13 mouse cellular contexts compared by ENCODE assay signal in the genomic region with DNA sequence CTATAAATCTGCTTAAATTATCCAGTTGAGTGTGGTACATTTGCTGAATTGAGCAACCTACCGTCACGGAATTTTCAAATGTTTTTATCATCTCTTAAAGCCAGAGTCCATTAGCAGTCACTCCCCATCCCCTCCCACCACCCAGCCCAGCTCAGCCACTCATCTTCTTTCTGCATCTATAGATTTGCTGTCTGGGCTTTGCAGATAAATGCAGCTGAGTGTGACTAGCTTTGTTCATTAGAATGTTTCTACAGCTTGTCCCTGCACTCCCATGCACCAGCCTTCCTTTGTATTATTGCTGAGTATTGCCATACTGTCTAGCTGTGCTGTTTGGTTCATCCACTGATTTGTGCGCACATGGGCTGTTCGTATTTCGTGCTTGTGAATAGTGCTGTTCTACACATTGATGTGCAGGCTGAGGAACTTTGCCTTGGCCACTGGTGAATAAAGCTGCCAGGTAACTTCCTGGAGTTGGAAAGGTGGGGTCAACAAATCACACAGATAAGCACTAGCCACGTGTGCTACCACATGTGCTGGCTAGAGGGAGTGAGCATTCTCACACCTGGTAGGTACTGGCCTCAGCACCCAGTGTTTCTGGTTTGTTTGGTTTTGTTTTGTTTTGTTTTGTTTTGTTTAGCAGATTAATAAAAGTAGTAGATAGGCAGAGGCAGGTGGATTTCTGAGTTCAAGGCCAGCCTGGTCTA. TPM values are rescaled to one million over a fixed set of nuclear protein-coding genes. Genes with fewer than 3 reads are reported as not detected.
A peak's percentile ranks its signal among the peaks of the same experiment; 100 is the strongest.
DNase-seq lines count a peak whose midpoint lies in the region; ATAC-seq and TF ChIP-seq lines count a peak whose summit lies in the region.
"Had no signal": no experiment of that assay in that cellular context is flagged by ENCODE, and none has a peak within 500 bp of the region (broad histone marks: within the 10 kb centered on the region; RNA-seq: fewer than 3 reads in every experiment).

No protein-coding gene starts in this region.

- no peak overlapping the region for H3K4me3 ChIP-seq in neural tube, embryonic 11.5 days (ENCODE audit: low read depth, low read length)
- H3K4me3 ChIP-seq in liver, postnatal 0 days (ENCODE audit: low read depth, low read length), result peak overlapping the region; percentile 10
- H3K4me3 ChIP-seq in stomach, postnatal 0 days (ENCODE audit: low read depth, low read length), result no peak overlapping the region
- H3K4me3 ChIP-seq in left cerebral cortex, adult 2 months, result no peak overlapping the region
- H3K4me3 ChIP-seq: embryonic facial prominence, embryonic 15.5 days; gastrocnemius, adult 2 months; limb, embryonic 13.5 days had no signal

- peak; percentile 12; the same call in 1 of the 2 replicates for TF ChIP-seq CTCF in liver, postnatal 0 days (IDR thresholded peaks at IDR 0.05; ENCODE audit: low read depth)
- TF ChIP-seq CTCF in stomach, postnatal 0 days (IDR thresholded peaks at IDR 0.05; ENCODE audit: low read depth), result no peak
- TF ChIP-seq CTCF in left cerebral cortex, adult 2 months (IDR thresholded peaks at IDR 0.05), result no peak

- no peaks in the 10 kb centered on the region for H3K9me3 ChIP-seq in neural tube, embryonic 11.5 days (ENCODE audit: control insufficient read depth, low read length)
- no peaks in the 10 kb centered on the region for H3K9me3 ChIP-seq in liver, postnatal 0 days (ENCODE audit: low read length)
- no peaks in the 10 kb centered on the region for H3K9me3 ChIP-seq in stomach, postnatal 0 days (ENCODE audit: control insufficient read depth, low read length)
- H3K9me3 ChIP-seq: embryonic facial prominence, embryonic 15.5 days; limb, embryonic 13.5 days had no signal

- ATAC-seq in neural tube, embryonic 11.5 days (ENCODE audit: insufficient read depth, low FRiP score, low TSS enrichment), result no peak
- peak; percentile 87 for ATAC-seq in erythroid progenitor cell, adult 5-6 weeks (replicated peaks; ENCODE audit: low FRiP score, poor library complexity, severe bottlenecking)
- peak; percentile 85 for ATAC-seq in liver, postnatal 0 days
- peak; percentile 92 for ATAC-seq in stomach, postnatal 0 days (ENCODE audit: low FRiP score, low TSS enrichment)

- H3K27ac ChIP-seq in neural tube, embryonic 11.5 days (ENCODE audit: low read depth, low read length), result 0 out of 2 replicates have a peak overlapping the region, but pooled peaks have one; percentile 6
- peak overlapping the region; percentile 66 for H3K27ac ChIP-seq in liver, postnatal 0 days (ENCODE audit: low read depth)
- no peak overlapping the region for H3K27ac ChIP-seq in stomach, postnatal 0 days (replicated peaks)
- H3K27ac ChIP-seq in left cerebral cortex, adult 2 months, result no peak overlapping the region
- H3K27ac ChIP-seq: embryonic facial prominence, embryonic 15.5 days; gastrocnemius, adult 2 months had no signal

- 80% methylated on average over 6 of the region's 6 CpGs for WGBS in neural tube, embryonic 11.5 days
- 50% methylated on average over 6 of the region's 6 CpGs for WGBS in liver, postnatal 0 days (ENCODE audit: insufficient replicate concordance)
- WGBS in stomach, postnatal 0 days, result 59% methylated on average over 6 of the region's 6 CpGs

- H3K9ac ChIP-seq in neural tube, embryonic 11.5 days (ENCODE audit: low read length), result no peak overlapping the region
- no peak overlapping the region; the same call in 1 of the 2 replicates for H3K9ac ChIP-seq in liver, postnatal 0 days (replicated peaks)
- no peak overlapping the region for H3K9ac ChIP-seq in stomach, postnatal 0 days (ENCODE audit: low read length)
- H3K9ac ChIP-seq: embryonic facial prominence, embryonic 15.5 days had no signal

- peak; percentile 91 for TF ChIP-seq EP300 in liver, postnatal 0 days (IDR thresholded peaks at IDR 0.05; ENCODE audit: low read depth)
- TF ChIP-seq EP300 in stomach, postnatal 0 days (optimal IDR thresholded peaks at IDR 0.05), result no peak

- DNase-seq in neural tube, embryonic 11.5 days (ENCODE audit: low spot score), result no peak
- no peak for DNase-seq in neural tube, embryonic 10.5 days (ENCODE audit: extremely low spot score, low spot score)
- DNase-seq in liver, postnatal 0 days, result peak; percentile 33
- peak; percentile 74 for DNase-seq in stomach, postnatal 0 days (ENCODE audit: low spot score)
- no peak for DNase-seq in left cerebral cortex, postnatal 36 days (ENCODE audit: low spot score in 2 of 2)
- no peak for DNase-seq in lung, postnatal 4 days
- DNase-seq in left cerebral cortex, adult 2 months (ENCODE audit: extremely low spot score in 1 of 2, low spot score in 2 of 2), result no peak
- DNase-seq: cerebellum, adult 2 months; gastrocnemius, adult 2 months; kidney, postnatal 10 days had no signal

- H3K4me2 ChIP-seq in neural tube, embryonic 11.5 days (ENCODE audit: low read depth), result no peak overlapping the region
- H3K4me2 ChIP-seq in liver, postnatal 0 days (ENCODE audit: low read depth, low read length), result peak overlapping the region; percentile 67
- H3K4me2 ChIP-seq in stomach, postnatal 0 days (replicated peaks; ENCODE audit: low read depth), result no peak overlapping the region
- H3K4me2 ChIP-seq: embryonic facial prominence, embryonic 15.5 days; limb, embryonic 13.5 days had no signal

- intact Hi-C loops in left cerebral cortex, postnatal 36 days (cut with DNase I), result no loop called here
- intact Hi-C loops in left cerebral cortex, adult 2 months (cut with DNase I), result no loop called here

- H3K27me3 ChIP-seq in neural tube, embryonic 11.5 days (ENCODE audit: control insufficient read depth, insufficient read depth, low read length), result no peaks in the 10 kb centered on the region
- no peaks in the 10 kb centered on the region for H3K27me3 ChIP-seq in liver, postnatal 0 days (ENCODE audit: insufficient read depth, low read length)
- H3K27me3 ChIP-seq in stomach, postnatal 0 days (ENCODE audit: control insufficient read depth, insufficient read depth, low read length), result no peaks in the 10 kb centered on the region
- H3K27me3 ChIP-seq: embryonic facial prominence, embryonic 15.5 days; limb, embryonic 13.5 days had no signal

- 0 out of 2 replicates have a peak, but pooled peaks cover 2% of the 10 kb centered on the region for H3K36me3 ChIP-seq in neural tube, embryonic 11.5 days (ENCODE audit: control insufficient read depth, insufficient read depth, low read length)
- peaks cover 13% of the 10 kb centered on the region for H3K36me3 ChIP-seq in liver, postnatal 0 days (replicated peaks; ENCODE audit: insufficient read depth, low read length)
- H3K36me3 ChIP-seq in stomach, postnatal 0 days (ENCODE audit: control insufficient read depth, insufficient read depth, low read length), result peaks cover under 1% of the 10 kb centered on the region; the same call in 1 of the 2 replicates

- H3K4me1 ChIP-seq in neural tube, embryonic 11.5 days (ENCODE audit: control insufficient read depth, insufficient read depth, low read length), result 0 out of 2 replicates have a peak, but pooled peaks cover 6% of the 10 kb centered on the region
- H3K4me1 ChIP-seq in liver, postnatal 0 days (ENCODE audit: insufficient read depth), result peaks cover 38% of the 10 kb centered on the region
- peaks cover 2% of the 10 kb centered on the region; the same call in 1 of the 2 replicates for H3K4me1 ChIP-seq in stomach, postnatal 0 days (replicated peaks; ENCODE audit: control insufficient read depth, insufficient read depth)

RNA-seq across cellular contexts. Expression of a gene that starts 23.4 kb away (rescaled TPM):
- 59.3 and 64.2 TPM in 2 replicates for polyA plus RNA-seq in neural tube, embryonic 11.5 days (2014; fragmentation: Nextera tagmentation; extraction: Ambion mirVana)
- 42.9 and 54.5 TPM in 2 replicates for total RNA-seq in erythroid progenitor cell, adult 5-6 weeks (2015; ENCODE audit: low replicate concordance)
- total RNA-seq in erythroid progenitor cell, adult 5-6 weeks (2017; ENCODE audit: low replicate concordance), result 67.9 and 91.3 TPM in 2 replicates
- 16.7 and 18.6 TPM in 2 replicates for polyA plus RNA-seq in liver, postnatal 0 days (2015; fragmentation: Nextera tagmentation; extraction: Ambion mirVana)
- polyA plus RNA-seq in stomach, postnatal 0 days (2015; fragmentation: Nextera tagmentation; extraction: Ambion mirVana), result 33.4 and 33.6 TPM in 2 replicates
- total RNA-seq in left cerebral cortex, postnatal 36 days (2021), result 100 to 1,000 TPM; 101 to 108 TPM
- total RNA-seq in left cerebral cortex, adult 2 months (2021), result 100 to 1,000 TPM in 1 of 2 experiments, 10 to 100 TPM in 1; 99.7 to 102 TPM

RNA-seq across cellular contexts. Expression of a gene that starts 41.4 kb away (rescaled TPM):
- 36.9 and 39.4 TPM in 2 replicates for polyA plus RNA-seq in neural tube, embryonic 11.5 days (2014; fragmentation: Nextera tagmentation; extraction: Ambion mirVana)
- not detected in 2 replicates for total RNA-seq in erythroid progenitor cell, adult 5-6 weeks (2015; ENCODE audit: low replicate concordance)
- total RNA-seq in erythroid progenitor cell, adult 5-6 weeks (2017; ENCODE audit: low replicate concordance), result not detected in 2 replicates
- polyA plus RNA-seq in liver, postnatal 0 days (2015; fragmentation: Nextera tagmentation; extraction: Ambion mirVana), result 0.07 and 0.16 TPM in 2 replicates
- polyA plus RNA-seq in stomach, postnatal 0 days (2015; fragmentation: Nextera tagmentation; extraction: Ambion mirVana), result 1.5 and 2.3 TPM in 2 replicates
- 10 to 100 TPM in 1 of 2 experiments, 1 to 10 TPM in 1; 8.9 to 17.0 TPM for total RNA-seq in left cerebral cortex, postnatal 36 days (2021)
- total RNA-seq in left cerebral cortex, adult 2 months (2021), result 10 to 100 TPM; 10.1 to 11.2 TPM
- total RNA-seq: gastrocnemius, adult 2 months had no signal

RNA-seq across cellular contexts. Expression of a gene that starts 42.3 kb away (rescaled TPM):
- polyA plus RNA-seq in neural tube, embryonic 11.5 days (2014; fragmentation: Nextera tagmentation; extraction: Ambion mirVana), result 5.0 and 5.7 TPM in 2 replicates
- not detected in 2 replicates for total RNA-seq in erythroid progenitor cell, adult 5-6 weeks (2015; ENCODE audit: low replicate concordance)
- total RNA-seq in erythroid progenitor cell, adult 5-6 weeks (2017; ENCODE audit: low replicate concordance), result not detected in 2 replicates
- 9.1 and 11.8 TPM in 2 replicates for polyA plus RNA-seq in liver, postnatal 0 days (2015; fragmentation: Nextera tagmentation; extraction: Ambion mirVana)
- 1.2 and 1.3 TPM in 2 replicates for polyA plus RNA-seq in stomach, postnatal 0 days (2015; fragmentation: Nextera tagmentation; extraction: Ambion mirVana)
- 100 to 1,000 TPM; 102 to 108 TPM for total RNA-seq in left cerebral cortex, postnatal 36 days (2021)
- total RNA-seq in left cerebral cortex, adult 2 months (2021), result 100 to 1,000 TPM; 103 to 104 TPM
- total RNA-seq: gastrocnemius, adult 2 months had no signal

Comparison
In these comparisons a context has a peak if more than half of its experiments do, and no peak if none do; other contexts are left out.
1. DNase-seq: peak in liver, postnatal 0 days (single experiment) and stomach, postnatal 0 days (single experiment); none in neural tube, embryonic 11.5 days (single experiment), neural tube, embryonic 10.5 days (single experiment), left cerebral cortex, postnatal 36 days (0 of 2), lung, postnatal 4 days (0 of 2) and left cerebral cortex, adult 2 months (0 of 2).
2. H3K27ac ChIP-seq: peak in neural tube, embryonic 11.5 days (single experiment) and liver, postnatal 0 days (single experiment); none in stomach, postnatal 0 days (single experiment) and left cerebral cortex, adult 2 months (single experiment).
3. RNA of a gene that starts 41.4 kb away (total RNA-seq): 8.9 to 17.0 TPM in left cerebral cortex, postnatal 36 days and 10.1 to 11.2 TPM in left cerebral cortex, adult 2 months; not detected in erythroid progenitor cell, adult 5-6 weeks; every median in the first group is over 4 times any median in the second.
4. RNA of a gene that starts 42.3 kb away (total RNA-seq): 102 to 108 TPM in left cerebral cortex, postnatal 36 days and 103 to 104 TPM in left cerebral cortex, adult 2 months; not detected in erythroid progenitor cell, adult 5-6 weeks; every median in the first group is over 100 times any median in the second.